Mouse (Mus musculus): Measurements from ENCODE around the gene Lrrc61. TPM values are rescaled to one million over a fixed set of nuclear protein-coding genes. Genes with fewer than 3 reads are reported as not detected.

Gene Lrrc61
- polyA plus RNA-seq, 1 experiment from 2014 or later = 17.1 TPM

- Histone ChIP-seq H3K27me3 (ENCODE audit: low read depth, poor library complexity, severe bottlenecking) (no peaks in the 10 kb centered on the region), H3K27ac (replicated peaks) (peak within 1 kb of the TSS; percentile 88), H3K4me1 (peaks cover 26% of the 10 kb centered on the region), H3K4me3 (peak within 1 kb of the TSS; percentile 58), H3K9me3 (replicated peaks) (no peaks in the 10 kb centered on the region), H3K36me3 (peaks cover 31% of the 10 kb centered on the region)
- DNase-seq (ENCODE audit: low spot score) = peak; percentile 92
- 4% methylated on average over 38 of the region's 38 CpGs for WGBS
These were observed 17.3 kb upstream of the Lrrc61 start, which contains the start of gene Atp6v0e2 for GRCm38 (mm10) chr6:48537105-48537954. Atp6v0e2 (plus strand) TSS chr6:48537615.

GRCm38 (mm10) chr6:48538841-48539737 is 15.5 kb upstream of the Lrrc61 start:
- Histone ChIP-seq H3K9me3 (replicated peaks) (no peaks in the 10 kb centered on the region), H3K27ac (replicated peaks) (no peak overlapping the region; the same call in 1 of the 2 replicates), H3K4me1 (peaks cover 26% of the 10 kb centered on the region), H3K4me3 (peak overlapping the region; percentile 58; the same call in 1 of the 2 replicates), H3K36me3 (peaks cover 29% of the 10 kb centered on the region), H3K27me3 (ENCODE audit: low read depth, poor library complexity, severe bottlenecking) (no peaks in the 10 kb centered on the region)
- DNase-seq (ENCODE audit: low spot score) = peak; percentile 69
- WGBS = 70% methylated on average over 5 of the region's 5 CpGs

- Histone ChIP-seq H3K36me3 (peaks cover 29% of the 10 kb centered on the region), H3K4me3 (no peak overlapping the region), H3K4me1 (peaks cover 26% of the 10 kb centered on the region), H3K9me3 (replicated peaks) (no peaks in the 10 kb centered on the region), H3K27me3 (ENCODE audit: low read depth, poor library complexity, severe bottlenecking) (no peaks in the 10 kb centered on the region), H3K27ac (replicated peaks) (no peak overlapping the region)
- whole genome bisulfite sequencing = 74% methylated on average over 5 of the region's 5 CpGs
- DNase-seq (ENCODE audit: low spot score) = no peak
These were observed 14.7 kb upstream of the Lrrc61 start for GRCm38 (mm10) chr6:48539860-48540259.

DNA sequence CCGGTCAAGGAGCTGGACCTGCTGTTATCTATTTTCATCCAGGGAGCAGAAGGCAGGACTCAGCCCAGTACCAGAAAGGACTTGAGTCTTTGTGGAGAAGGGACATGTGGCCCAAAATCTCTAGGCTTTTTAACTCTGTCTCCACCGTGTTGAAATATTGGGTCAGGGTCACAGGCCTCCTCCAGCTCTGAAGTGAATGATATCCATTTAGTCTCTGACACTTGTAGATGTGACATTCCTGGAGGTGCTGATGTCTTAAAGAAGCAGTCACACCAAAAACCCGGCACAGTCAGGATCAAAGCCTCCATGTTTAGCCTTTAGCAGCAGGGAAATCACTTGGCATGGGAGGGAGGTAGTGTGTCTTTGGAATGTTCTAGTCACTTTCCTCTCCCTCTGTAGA is 13.9 kb upstream of the Lrrc61 start:
- H3K27ac ChIP-seq (replicated peaks) = no peak overlapping the region

GRCm38 (mm10) chr6:48541560-48542450 is 12.8 kb upstream of the Lrrc61 start:
- Histone ChIP-seq H3K4me1 (peaks cover 23% of the 10 kb centered on the region), H3K27me3 (ENCODE audit: low read depth, poor library complexity, severe bottlenecking) (no peaks in the 10 kb centered on the region), H3K4me3 (no peak overlapping the region), H3K36me3 (peaks cover 29% of the 10 kb centered on the region), H3K27ac (replicated peaks) (no peak overlapping the region), H3K9me3 (replicated peaks) (no peaks in the 10 kb centered on the region)
- WGBS = 61% methylated on average over 7 of the region's 7 CpGs
- peak; percentile 10 for DNase-seq (ENCODE audit: low spot score)

More for the DNA sequence above, 13.9 kb upstream of the Lrrc61 start:
- DNase-seq (ENCODE audit: low spot score) = no peak
- no peaks in the 10 kb centered on the region for H3K9me3 ChIP-seq (replicated peaks)
- WGBS = 78% methylated on average over 3 of the region's 3 CpGs
- H3K36me3 ChIP-seq = peaks cover 29% of the 10 kb centered on the region
- no peaks in the 10 kb centered on the region for H3K27me3 ChIP-seq (ENCODE audit: low read depth, poor library complexity, severe bottlenecking)
- no peak overlapping the region for H3K4me3 ChIP-seq
- peaks cover 26% of the 10 kb centered on the region for H3K4me1 ChIP-seq

- H3K36me3 ChIP-seq = peaks cover 29% of the 10 kb centered on the region
- H3K27ac ChIP-seq (replicated peaks) = no peak overlapping the region
- no peak overlapping the region for H3K4me3 ChIP-seq
- 92% methylated on average over 3 of the region's 3 CpGs for WGBS
- DNase-seq (ENCODE audit: low spot score) = peak; percentile 9
- H3K9me3 ChIP-seq (replicated peaks) = no peaks in the 10 kb centered on the region
- peaks cover 19% of the 10 kb centered on the region for H3K4me1 ChIP-seq
- no peaks in the 10 kb centered on the region for H3K27me3 ChIP-seq (ENCODE audit: low read depth, poor library complexity, severe bottlenecking)
These were observed 12.0 kb upstream of the Lrrc61 start for GRCm38 (mm10) chr6:48542631-48543030.

DNA sequence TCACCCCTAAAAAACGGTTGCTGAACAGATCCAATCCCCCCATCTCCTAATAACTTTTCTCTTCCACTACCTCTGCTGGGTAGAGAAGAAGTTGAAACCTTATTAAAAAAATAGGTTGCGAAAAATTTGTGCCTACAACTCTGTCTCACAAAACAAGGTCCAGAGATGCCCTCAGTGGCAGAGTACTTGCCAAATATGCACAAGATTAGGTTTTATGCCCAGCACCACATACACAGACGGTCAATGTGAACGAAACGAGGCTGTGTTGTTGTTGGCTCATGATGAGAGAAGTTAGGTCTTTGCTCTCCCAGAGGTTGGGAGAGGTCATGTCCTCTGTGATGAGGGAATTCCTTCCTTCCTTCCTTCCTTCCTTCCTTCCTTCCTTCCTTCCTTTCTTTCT is 9.3 kb upstream of the Lrrc61 start:
- WGBS = 85% methylated on average over 5 of the region's 5 CpGs
- no peak overlapping the region for H3K27ac ChIP-seq (replicated peaks)
- no peaks in the 10 kb centered on the region for H3K4me1 ChIP-seq
- DNase-seq (ENCODE audit: low spot score) = no peak
- H3K4me3 ChIP-seq = no peak overlapping the region
- H3K36me3 ChIP-seq = peaks cover 23% of the 10 kb centered on the region
- no peaks in the 10 kb centered on the region for H3K27me3 ChIP-seq (ENCODE audit: low read depth, poor library complexity, severe bottlenecking)
- no peaks in the 10 kb centered on the region for H3K9me3 ChIP-seq (replicated peaks)

- Histone ChIP-seq H3K4me3 (no peak overlapping the region), H3K27me3 (ENCODE audit: low read depth, poor library complexity, severe bottlenecking) (no peaks in the 10 kb centered on the region), H3K4me1 (no peaks in the 10 kb centered on the region), H3K9me3 (replicated peaks) (no peaks in the 10 kb centered on the region), H3K27ac (replicated peaks) (no peak overlapping the region), H3K36me3 (peaks cover 13% of the 10 kb centered on the region)
- DNase-seq (ENCODE audit: low spot score) = peak; percentile 44
- WGBS = 58% methylated on average over 1 of the region's 1 CpGs
These were observed 8.3 kb upstream of the Lrrc61 start for GRCm38 (mm10) chr6:48546271-48546670.

DNA sequence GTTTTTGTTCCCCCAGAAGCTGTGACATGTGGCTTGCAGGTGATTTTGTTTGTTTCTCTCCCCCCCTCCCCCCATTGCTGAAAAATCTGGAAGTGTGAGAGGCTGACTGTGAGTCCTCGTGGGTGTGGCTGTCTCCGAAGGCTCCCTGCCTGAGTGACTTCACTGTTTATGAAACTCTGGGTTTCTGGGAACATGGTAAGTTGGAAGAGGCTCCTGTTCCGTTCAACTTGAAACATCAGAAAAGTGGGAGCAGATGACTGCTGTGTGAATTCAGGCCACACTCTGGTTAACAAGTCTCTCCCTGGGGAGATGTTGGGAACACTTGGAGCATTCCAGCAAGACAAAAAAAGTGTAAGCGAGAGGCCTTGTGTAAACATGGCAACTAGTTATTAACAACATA is 7.7 kb upstream of the Lrrc61 start:
- WGBS = 78% methylated on average over 4 of the region's 4 CpGs
- no peaks in the 10 kb centered on the region for H3K27me3 ChIP-seq (ENCODE audit: low read depth, poor library complexity, severe bottlenecking)
- H3K36me3 ChIP-seq = peaks cover 7% of the 10 kb centered on the region
- no peaks in the 10 kb centered on the region for H3K9me3 ChIP-seq (replicated peaks)
- DNase-seq (ENCODE audit: low spot score) = no peak
- H3K4me3 ChIP-seq = no peak overlapping the region
- no peaks in the 10 kb centered on the region for H3K4me1 ChIP-seq
- no peak overlapping the region for H3K27ac ChIP-seq (replicated peaks)

DNA sequence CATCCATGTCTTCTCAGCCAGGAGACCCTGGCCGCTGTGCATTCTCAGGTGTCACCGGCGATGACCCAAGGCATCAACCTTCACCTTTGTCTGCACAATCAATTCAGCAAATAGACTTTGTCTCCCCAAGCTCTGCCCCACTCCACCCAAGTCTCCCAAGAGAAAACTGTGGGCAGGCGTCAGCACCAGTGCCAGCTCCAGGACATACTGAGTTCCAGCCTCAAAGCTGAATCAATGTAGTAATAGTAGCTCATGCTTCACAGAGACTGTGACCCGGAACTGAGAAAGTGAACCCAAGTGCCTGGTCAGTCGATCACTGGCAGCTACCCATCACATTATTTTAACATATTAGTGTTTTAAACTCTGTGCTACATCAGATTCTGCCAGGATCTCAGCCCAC is 6.3 kb upstream of the Lrrc61 start:
- no peak for DNase-seq (ENCODE audit: low spot score)
- 89% methylated on average over 6 of the region's 6 CpGs for WGBS
- H3K36me3 ChIP-seq = no peaks in the 10 kb centered on the region
- no peaks in the 10 kb centered on the region for H3K9me3 ChIP-seq (replicated peaks)
- H3K4me1 ChIP-seq = no peaks in the 10 kb centered on the region
- no peak overlapping the region for H3K4me3 ChIP-seq
- no peak overlapping the region for H3K27ac ChIP-seq (replicated peaks)
- no peaks in the 10 kb centered on the region for H3K27me3 ChIP-seq (ENCODE audit: low read depth, poor library complexity, severe bottlenecking)

DNA sequence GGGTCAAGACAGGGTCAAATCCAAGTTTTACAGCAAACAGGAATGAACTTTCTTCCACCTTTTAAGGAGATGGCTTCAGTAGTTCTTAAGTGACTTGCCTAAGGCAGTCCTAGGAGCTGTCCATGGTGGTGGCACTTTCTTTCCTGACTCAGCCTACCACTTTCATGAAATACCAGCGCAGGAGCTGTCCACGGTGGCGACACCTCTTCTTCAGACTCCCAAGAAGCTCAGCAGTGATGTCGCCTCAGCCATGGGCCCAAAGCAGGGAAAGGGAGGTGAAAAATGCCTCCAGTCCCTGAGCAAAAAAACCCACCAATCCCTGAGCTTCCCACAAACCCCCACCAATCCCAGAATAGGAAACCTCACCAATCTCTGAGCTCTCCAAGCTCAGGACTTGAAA is 1.7 kb upstream of the Lrrc61 start:
- Histone ChIP-seq H3K4me3 (no peak overlapping the region), H3K27ac (replicated peaks) (no peak overlapping the region), H3K9me3 (replicated peaks) (no peaks in the 10 kb centered on the region), H3K36me3 (peaks cover 13% of the 10 kb centered on the region), H3K27me3 (ENCODE audit: low read depth, poor library complexity, severe bottlenecking) (no peaks in the 10 kb centered on the region), H3K4me1 (peaks cover 21% of the 10 kb centered on the region)
- no peak for DNase-seq (ENCODE audit: low spot score)
- WGBS = 65% methylated on average over 4 of the region's 4 CpGs

GRCm38 (mm10) chr6:48553819-48554218 is 777 bp upstream of the Lrrc61 start:
- WGBS = 87% methylated on average over 4 of the region's 4 CpGs
- no peak for DNase-seq (ENCODE audit: low spot score)

More at GRCm38 (mm10) chr6:48553819-48554218, 777 bp upstream of the Lrrc61 start:
- H3K4me3 ChIP-seq = peak overlapping the region; percentile 63
- H3K27me3 ChIP-seq (ENCODE audit: low read depth, poor library complexity, severe bottlenecking) = no peaks in the 10 kb centered on the region
- peaks cover 21% of the 10 kb centered on the region for H3K4me1 ChIP-seq
- H3K27ac ChIP-seq (replicated peaks) = peak overlapping the region; percentile 92
- peaks cover 19% of the 10 kb centered on the region for H3K36me3 ChIP-seq
- H3K9me3 ChIP-seq (replicated peaks) = no peaks in the 10 kb centered on the region

Measured in midbrain, embryonic 10.5 days (tissue).